In the genomic region with DNA sequence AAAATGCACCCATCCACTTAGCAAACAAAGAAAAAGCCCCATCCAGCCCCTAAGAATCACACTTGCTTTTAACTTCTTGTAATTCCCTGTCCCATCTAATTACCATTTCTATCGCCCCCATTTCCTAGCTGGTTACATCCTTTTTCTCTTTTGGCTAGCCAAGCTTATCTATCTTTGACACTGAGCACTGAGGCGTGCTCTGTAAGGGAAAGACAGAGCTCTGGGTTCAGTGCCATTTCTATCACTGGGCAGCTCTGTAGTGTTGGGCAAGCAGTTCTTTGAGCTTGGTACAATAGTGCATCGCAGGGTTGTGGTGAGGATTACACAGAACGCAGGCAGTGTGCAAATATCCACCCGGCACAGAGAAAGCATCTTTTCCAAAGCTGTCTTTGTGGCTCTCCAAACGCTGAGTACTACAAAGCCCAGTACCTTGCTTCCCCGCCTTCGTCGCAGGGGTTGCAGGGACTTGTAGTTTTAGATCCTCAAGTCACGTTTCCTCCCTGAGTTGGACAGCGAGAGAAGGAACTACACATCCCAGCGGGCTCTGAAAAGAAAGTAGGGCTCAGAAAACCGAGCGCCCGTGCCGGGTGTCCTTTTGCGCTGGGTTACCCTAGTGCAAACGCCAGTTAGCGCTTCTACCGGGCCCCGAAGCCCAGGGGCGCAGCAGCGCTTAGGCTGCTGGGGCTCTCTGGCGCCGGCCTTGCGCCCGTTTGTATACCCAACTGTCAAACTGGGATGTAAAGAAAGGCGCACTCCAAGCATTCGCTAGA, we compare ENCODE assay signal across 8 mouse cellular contexts. TPM values are rescaled to one million over a fixed set of nuclear protein-coding genes. Genes with fewer than 3 reads are reported as not detected.
DNase-seq lines count a peak whose midpoint lies in the region; ATAC-seq lines count a peak whose summit lies in the region.

No protein-coding gene starts in this region.

- H3K4me3 ChIP-seq in intestine, embryonic 14.5 days (ENCODE audit: low read depth, low read length): peak overlapping the region; percentile 74

- peak overlapping the region; percentile 70 for H3K27ac ChIP-seq in intestine, embryonic 14.5 days (ENCODE audit: low read depth)

- WGBS in intestine, embryonic 14.5 days: 2% methylated on average over 29 of the region's 29 CpGs

- no peaks in the 10 kb centered on the region for H3K9me3 ChIP-seq in intestine, embryonic 14.5 days (ENCODE audit: control insufficient read depth, low read length)

- H3K4me2 ChIP-seq in intestine, embryonic 14.5 days (ENCODE audit: low read length): peak overlapping the region; percentile 99

- H3K9ac ChIP-seq in intestine, embryonic 14.5 days (ENCODE audit: low read length): peak overlapping the region; percentile 46

- peak; percentile 65 for ATAC-seq in intestine, embryonic 14.5 days (replicated peaks; ENCODE audit: low FRiP score, low TSS enrichment, low read depth)

- H3K36me3 ChIP-seq in intestine, embryonic 14.5 days (ENCODE audit: control insufficient read depth, insufficient read depth, low read length): no peaks in the 10 kb centered on the region

- H3K4me1 ChIP-seq in intestine, embryonic 14.5 days (replicated peaks; ENCODE audit: control insufficient read depth, insufficient read depth, low read length): peaks cover 9% of the 10 kb centered on the region

- H3K27me3 ChIP-seq in intestine, embryonic 14.5 days (replicated peaks; ENCODE audit: control insufficient read depth, insufficient read depth, low read length): peaks cover 16% of the 10 kb centered on the region

- intact Hi-C loops in left cerebral cortex, postnatal 14 days (cut with DNase I): loop anchor here (5.0 kb wide), 2 partner anchors 41 to 256 kb away; no protein-coding TSS in a partner anchor

- DNase-seq in adrenal gland, adult 18-20 months (ENCODE audit: low spot score in 2 of 2): peak; percentile 77 to 80
- peak; percentile 96 for DNase-seq in embryo, embryonic 11 days
- DNase-seq in gastrocnemius, postnatal 25 days: peak; percentile 91
- DNase-seq in intestine, embryonic 14.5 days (ENCODE audit: low spot score): peak; percentile 90
- DNase-seq in left cerebral cortex, postnatal 14 days (ENCODE audit: low spot score in 2 of 2): peak; percentile 93 to 96
- DNase-seq in mesoderm, embryonic 11.5 days (ENCODE audit: low read depth, low spot score): peak; percentile 93
- DNase-seq in right cerebral cortex, postnatal 36 days (ENCODE audit: low spot score in 2 of 2): peak; percentile 91 to 94
- DNase-seq in yolk sac, embryonic 10.5 days (ENCODE audit: low spot score): peak; percentile 84

RNA-seq across cellular contexts. Expression of gene Zdhhc14, which starts 1.1 kb away (rescaled TPM):
- total RNA-seq in adrenal gland, adult 18-20 months (2021): 1 to 10 TPM; 3.6 to 5.6 TPM
- total RNA-seq in gastrocnemius, postnatal 25 days (2021): 1 to 10 TPM; 2.8 to 3.1 TPM
- polyA plus RNA-seq in intestine, embryonic 14.5 days (2014; fragmentation: Nextera tagmentation; extraction: Ambion mirVana): 2.1 and 2.6 TPM in 2 replicates
- 10 to 100 TPM; 41.1 to 41.3 TPM for total RNA-seq in left cerebral cortex, postnatal 14 days (2021)

RNA-seq across cellular contexts. Expression of gene Tmem242, which starts 51.2 kb away (rescaled TPM):
- total RNA-seq in adrenal gland, adult 18-20 months (2021): 100 to 1,000 TPM; 121 to 161 TPM
- total RNA-seq in gastrocnemius, postnatal 25 days (2021): 100 to 1,000 TPM; 139 to 141 TPM
- polyA plus RNA-seq in intestine, embryonic 14.5 days (2014; fragmentation: Nextera tagmentation; extraction: Ambion mirVana): 124 and 135 TPM in 2 replicates
- total RNA-seq in left cerebral cortex, postnatal 14 days (2021): 10 to 100 TPM; 89.9 to 94.8 TPM

Comparison
In these comparisons a context has a peak if more than half of its experiments do, and no peak if none do; other contexts are left out.
1. Peak in every context shown above with its lines: DNase-seq, ATAC-seq, H3K4me3 ChIP-seq and H3K27ac ChIP-seq.
2. RNA of gene Zdhhc14, which starts 1.1 kb away (total RNA-seq): 41.1 to 41.3 TPM in left cerebral cortex, postnatal 14 days; 3.6 to 5.6 TPM in adrenal gland, adult 18-20 months and 2.8 to 3.1 TPM in gastrocnemius, postnatal 25 days; every median in the first group is over 4 times any median in the second.